Mouse (Mus musculus) heart, postnatal 0 days (tissue): ENCODE data around the gene Smok3a.

ENCODE experiments used
- CTCF ChIP-seq: IDR thresholded peaks from 2 replicates; pipeline ENCODE4 v1.5.1; 2016; ENCODE audit warnings: antibody characterized with exemption, control low read depth, low read depth
- EP300 ChIP-seq: IDR thresholded peaks from 2 replicates; pipeline ENCODE4 v1.6.1; 2016; ENCODE audit warnings: antibody characterized with exemption, low read depth

GRCm38 (mm10) chr5:137979081-137979480, 42.0 kb upstream of the Smok3a start:
- TF ChIP-seq CTCF (no peak), EP300 (no peak)
